Mouse (Mus musculus): ENCODE results near the gene Optc.

DNA sequence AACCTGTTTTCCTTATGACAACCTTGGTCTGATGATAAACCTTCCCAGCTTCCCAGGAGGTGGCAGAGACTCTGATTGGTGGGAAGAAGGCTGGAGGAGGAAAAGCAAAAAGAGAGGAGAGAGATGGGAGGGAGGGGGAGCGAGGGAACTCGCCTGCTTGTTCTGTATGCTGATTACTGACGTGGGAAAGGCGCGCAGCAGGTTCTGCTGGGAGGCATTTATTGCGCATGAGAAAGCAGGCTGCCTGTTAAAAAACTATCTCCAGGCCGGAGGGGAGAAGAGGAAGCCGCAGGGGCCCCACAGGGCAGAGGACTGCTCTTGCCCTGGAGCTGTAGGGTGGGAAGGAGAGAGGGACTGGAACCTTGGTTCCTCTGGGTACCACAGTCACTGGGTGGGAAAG lies 20.8 kb downstream of the Optc start:
- TF ChIP-seq CTCF (IDR thresholded peaks at IDR 0.05; ENCODE audit: borderline replicate concordance, extremely low read depth, insufficient read depth, insufficient read length) (no peak), POLR2A (IDR thresholded peaks at IDR 0.05; ENCODE audit: borderline replicate concordance, extremely low read depth, insufficient read depth, insufficient read length, poor library complexity, severe bottlenecking) (no peak)

Measured in brain, embryonic 14.5 days (tissue).